Mouse (Mus musculus): ENCODE results near the gene Efna5. TPM values are rescaled to one million over a fixed set of nuclear protein-coding genes. Genes with fewer than 3 reads are reported as not detected.

Gene Efna5
- total RNA-seq, 2 experiments from 2014 or later = not detected

GRCm38 (mm10) chr17:62756951-62757350 lies 124.2 kb downstream of the Efna5 start:
- ATAC-seq (replicated peaks; ENCODE audit: low FRiP score, low TSS enrichment, poor library complexity, severe bottlenecking) = no peak

DNA sequence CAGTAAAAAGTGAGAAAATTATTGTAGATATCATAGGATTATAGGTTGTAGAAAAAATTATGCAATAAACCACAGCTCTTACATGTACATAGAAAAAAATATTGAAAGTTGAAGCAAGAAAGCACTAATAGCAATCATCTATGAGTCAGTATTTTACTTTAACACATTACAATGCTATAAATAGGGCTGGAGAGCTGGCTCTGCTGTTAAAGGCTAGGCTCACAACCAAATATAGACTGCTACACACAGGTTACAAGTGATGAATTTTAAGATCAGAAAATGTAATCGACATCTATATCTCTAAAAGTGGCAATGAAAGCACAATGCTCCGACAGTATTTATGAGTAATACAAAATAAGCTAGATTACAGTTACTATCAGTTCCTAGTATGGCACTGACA lies 125.5 kb downstream of the Efna5 start:
- ATAC-seq (replicated peaks; ENCODE audit: low FRiP score, low TSS enrichment, poor library complexity, severe bottlenecking) = no peak

DNA sequence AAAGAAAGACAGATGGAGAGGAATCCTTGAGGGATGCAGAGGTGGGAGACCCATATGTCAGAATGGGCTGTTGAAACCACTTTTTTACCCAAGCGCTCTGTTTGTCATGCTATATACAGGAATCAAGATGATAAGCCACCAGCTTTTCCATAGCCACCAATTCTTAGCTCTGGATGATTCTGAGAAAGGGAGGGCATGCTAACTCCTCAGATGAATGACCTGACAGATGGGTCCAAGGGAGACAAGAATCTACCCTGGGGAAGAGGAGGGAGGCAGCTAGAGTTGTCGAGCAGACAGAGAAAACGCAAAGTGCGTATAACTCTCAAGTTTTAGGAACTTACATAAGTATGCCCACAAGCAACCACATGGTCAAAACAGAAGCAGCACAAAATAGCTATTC lies 126.5 kb downstream of the Efna5 start:
- ATAC-seq (replicated peaks; ENCODE audit: low FRiP score, low TSS enrichment, poor library complexity, severe bottlenecking) = no peak

DNA sequence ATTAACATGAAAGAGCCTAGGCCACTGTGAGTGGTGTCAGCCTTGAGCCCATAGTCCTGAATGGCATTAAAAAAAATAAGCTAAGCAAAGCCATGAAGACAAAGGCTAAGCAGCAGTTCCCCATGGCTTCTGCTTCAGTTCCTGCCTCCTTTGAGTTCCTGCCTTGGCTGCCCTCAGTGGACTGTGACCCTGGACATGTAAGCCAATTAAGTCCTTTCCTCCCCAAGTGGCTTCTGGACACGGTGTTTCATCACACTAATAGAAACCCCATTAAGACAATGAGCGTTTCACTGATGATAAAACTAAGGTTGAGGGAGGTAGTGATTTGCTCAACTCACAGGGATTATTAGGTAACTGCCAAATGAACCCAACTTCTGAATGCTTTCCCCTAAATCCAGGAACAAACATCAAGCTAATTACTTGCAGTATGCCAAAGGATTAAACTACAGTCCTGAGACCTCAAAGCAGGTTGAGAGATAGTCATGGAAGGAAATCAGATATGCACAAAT lies 128.7 kb downstream of the Efna5 start:
- no peak for ATAC-seq (replicated peaks; ENCODE audit: low FRiP score, low TSS enrichment, poor library complexity, severe bottlenecking)

- no peak for ATAC-seq (replicated peaks; ENCODE audit: low FRiP score, low TSS enrichment, poor library complexity, severe bottlenecking)
Observed at GRCm38 (mm10) chr17:62750647-62751046, 130.5 kb downstream of the Efna5 start.

- ATAC-seq (replicated peaks; ENCODE audit: low FRiP score, low TSS enrichment, poor library complexity, severe bottlenecking) = peak; percentile 99
Observed at GRCm38 (mm10) chr17:62748803-62749619, 132.1 kb downstream of the Efna5 start.

GRCm38 (mm10) chr17:62747381-62747780 lies 133.7 kb downstream of the Efna5 start:
- no peak for ATAC-seq (replicated peaks; ENCODE audit: low FRiP score, low TSS enrichment, poor library complexity, severe bottlenecking)

DNA sequence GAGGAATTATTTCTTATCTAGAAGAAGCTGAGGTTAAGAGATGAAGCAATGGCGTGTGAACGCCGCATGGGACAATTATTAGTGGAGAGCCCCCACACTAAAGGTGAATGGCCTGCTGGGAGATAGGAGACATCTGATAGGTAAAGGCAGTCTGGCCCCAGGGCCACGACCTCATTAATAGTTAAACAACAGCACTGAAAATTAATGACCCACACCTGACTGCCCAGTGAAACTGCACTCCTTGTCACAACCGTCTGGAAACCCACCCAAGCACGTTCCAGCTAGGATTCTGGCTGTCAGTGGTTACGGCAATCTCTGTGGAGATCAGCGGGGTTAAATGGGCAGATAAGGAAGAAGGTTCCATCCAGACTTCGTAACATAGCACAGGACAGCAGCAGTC lies 134.3 kb downstream of the Efna5 start:
- no peak for ATAC-seq (replicated peaks; ENCODE audit: low FRiP score, low TSS enrichment, poor library complexity, severe bottlenecking)

- no peak for ATAC-seq (replicated peaks; ENCODE audit: low FRiP score, low TSS enrichment, poor library complexity, severe bottlenecking)
Observed at GRCm38 (mm10) chr17:62745286-62745685, 135.8 kb downstream of the Efna5 start.

- no peak for ATAC-seq (replicated peaks; ENCODE audit: low FRiP score, low TSS enrichment, poor library complexity, severe bottlenecking)
Observed at GRCm38 (mm10) chr17:62744239-62744638, 136.9 kb downstream of the Efna5 start.

- no peak for ATAC-seq (replicated peaks; ENCODE audit: low FRiP score, low TSS enrichment, poor library complexity, severe bottlenecking)
Observed at GRCm38 (mm10) chr17:62741702-62742101, 139.4 kb downstream of the Efna5 start.

- no peak for ATAC-seq (replicated peaks; ENCODE audit: low FRiP score, low TSS enrichment, poor library complexity, severe bottlenecking)
Observed at GRCm38 (mm10) chr17:62741020-62741419, 140.1 kb downstream of the Efna5 start.

DNA sequence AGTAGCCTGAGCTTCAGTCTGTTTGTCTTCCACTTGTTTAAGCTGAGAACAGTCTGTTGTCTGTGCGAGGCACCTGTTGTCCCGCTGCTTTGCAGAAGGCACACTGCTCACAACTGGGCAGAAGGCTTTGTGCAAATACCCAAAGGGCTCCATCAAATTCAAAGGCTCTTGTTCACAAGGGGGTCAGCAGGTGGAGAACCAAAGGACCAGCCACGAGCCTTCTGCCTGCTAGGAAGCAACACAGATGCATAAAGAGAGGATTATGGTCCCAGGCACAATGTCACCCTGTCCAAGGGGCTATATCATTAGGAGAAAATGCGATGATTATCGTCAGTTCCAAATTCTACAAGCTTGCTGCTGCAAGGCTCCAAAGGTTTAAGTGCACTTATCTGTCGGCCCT lies 141.1 kb downstream of the Efna5 start:
- ATAC-seq (replicated peaks; ENCODE audit: low FRiP score, low TSS enrichment, poor library complexity, severe bottlenecking) = no peak

DNA sequence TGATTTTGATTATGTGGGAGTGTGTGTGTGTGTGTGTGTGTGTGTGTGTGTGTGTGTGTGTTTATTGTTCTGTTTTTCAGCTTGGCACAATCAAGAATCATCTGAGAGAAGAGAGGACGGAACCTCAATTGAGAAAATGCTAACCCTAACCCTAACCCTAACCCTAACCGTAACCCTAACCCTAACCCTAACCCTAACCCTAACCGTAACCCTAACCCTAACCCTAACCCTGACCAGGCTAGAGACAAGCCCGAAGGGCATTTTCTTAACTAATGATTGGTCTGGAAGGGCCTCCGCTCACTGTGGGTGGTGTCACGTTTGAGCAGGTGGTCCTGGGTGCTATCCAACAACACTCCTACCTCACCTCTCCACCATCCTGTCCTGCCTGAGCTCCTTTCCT lies 143.7 kb downstream of the Efna5 start:
- ATAC-seq (replicated peaks; ENCODE audit: low FRiP score, low TSS enrichment, poor library complexity, severe bottlenecking) = no peak

GRCm38 (mm10) chr17:62735943-62736342 lies 145.2 kb downstream of the Efna5 start:
- no peak for ATAC-seq (replicated peaks; ENCODE audit: low FRiP score, low TSS enrichment, poor library complexity, severe bottlenecking)

GRCm38 (mm10) chr17:62734901-62735300 lies 146.2 kb downstream of the Efna5 start:
- no peak for ATAC-seq (replicated peaks; ENCODE audit: low FRiP score, low TSS enrichment, poor library complexity, severe bottlenecking)

- ATAC-seq (replicated peaks; ENCODE audit: low FRiP score, low TSS enrichment, poor library complexity, severe bottlenecking) = no peak
Observed at GRCm38 (mm10) chr17:62734067-62734466, 147.1 kb downstream of the Efna5 start.

DNA sequence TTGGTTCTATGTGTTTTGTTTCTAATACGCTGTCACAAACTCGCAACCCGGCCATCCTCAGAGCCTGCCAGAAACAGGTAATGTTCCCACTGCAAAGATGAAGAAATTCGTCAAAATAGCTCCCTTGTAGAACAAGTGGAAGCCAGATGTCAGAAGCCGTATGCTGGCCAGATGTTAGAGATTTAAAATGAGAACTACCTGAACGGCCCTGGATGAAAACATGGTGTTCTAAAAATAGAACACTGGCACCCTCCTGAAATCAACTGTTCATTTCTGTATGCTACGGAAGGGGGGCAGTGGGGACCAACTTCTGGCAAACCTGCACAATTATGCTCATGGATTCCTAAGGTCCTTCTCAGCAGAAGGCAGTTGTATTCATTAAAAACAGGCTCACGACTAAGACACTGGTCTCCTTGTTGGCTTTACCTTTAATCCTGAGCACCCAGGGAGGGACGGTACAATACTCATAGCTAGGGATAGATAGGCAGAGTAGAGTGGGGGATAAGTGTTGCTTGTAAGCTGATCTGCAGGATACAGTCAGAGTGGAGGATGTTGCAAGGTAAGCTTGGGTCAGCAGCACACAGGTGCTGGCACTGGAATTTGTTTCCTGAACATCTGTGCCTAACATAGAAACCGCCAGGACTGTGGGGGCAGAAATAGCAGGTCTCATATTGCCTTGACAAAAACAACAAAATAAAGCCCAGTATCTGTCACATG lies 151.2 kb downstream of the Efna5 start:
- no peak for ATAC-seq (replicated peaks; ENCODE audit: low FRiP score, low TSS enrichment, poor library complexity, severe bottlenecking)

- no peak for ATAC-seq (replicated peaks; ENCODE audit: low FRiP score, low TSS enrichment, poor library complexity, severe bottlenecking)
Observed at GRCm38 (mm10) chr17:62728142-62728917, 152.8 kb downstream of the Efna5 start.

GRCm38 (mm10) chr17:62726102-62726501 lies 155.0 kb downstream of the Efna5 start:
- no peak for ATAC-seq (replicated peaks; ENCODE audit: low FRiP score, low TSS enrichment, poor library complexity, severe bottlenecking)

Measured in megakaryocyte-erythroid progenitor cell, adult 5-6 weeks (primary cell).